Mouse (Mus musculus) brain, adult 2 months (tissue): ENCODE measurements around the gene Bcl2l10.
A peak's percentile ranks its signal among the peaks of the same experiment; 100 is the strongest.

Experiments
- DNase-seq: peaks from one replicate; pipeline ENCODE4 v3.0.0; 2011; ENCODE audit warnings: low read depth, low spot score

Gene Bcl2l10

GRCm38 (mm10) chr9:75347458-75347857 is at the start of gene Bcl2l10:
TSS of gene Bcl2l10 (plus strand) at chr9:75347758.
- DNase-seq: no peak

- peak; percentile 66 for DNase-seq
These were observed 48.2 kb upstream of the Bcl2l10 start for GRCm38 (mm10) chr9:75299342-75299741.

DNA sequence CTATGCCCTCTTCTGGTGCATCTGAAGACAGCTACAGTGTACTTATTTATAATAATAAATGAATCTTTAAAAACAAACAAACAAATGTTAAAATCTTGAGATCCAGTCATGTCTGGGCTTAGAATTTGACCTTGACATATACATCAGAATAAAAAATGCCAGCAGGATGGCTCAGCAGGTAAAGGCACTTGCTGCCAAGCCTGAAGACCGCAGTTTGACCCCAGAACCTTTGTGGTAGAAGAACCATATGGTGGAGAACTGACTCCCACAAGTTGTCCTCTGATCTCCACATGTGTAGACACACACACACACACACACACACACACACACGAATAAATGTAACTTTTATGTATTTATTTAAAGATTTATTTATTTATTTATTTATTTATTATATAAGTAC is 44.5 kb upstream of the Bcl2l10 start:
- DNase-seq: no peak

GRCm38 (mm10) chr9:75303701-75304261 is 43.8 kb upstream of the Bcl2l10 start:
- peak; percentile 72 for DNase-seq

- DNase-seq: no peak
These were observed 43.3 kb upstream of the Bcl2l10 start for GRCm38 (mm10) chr9:75304286-75304685.

DNA sequence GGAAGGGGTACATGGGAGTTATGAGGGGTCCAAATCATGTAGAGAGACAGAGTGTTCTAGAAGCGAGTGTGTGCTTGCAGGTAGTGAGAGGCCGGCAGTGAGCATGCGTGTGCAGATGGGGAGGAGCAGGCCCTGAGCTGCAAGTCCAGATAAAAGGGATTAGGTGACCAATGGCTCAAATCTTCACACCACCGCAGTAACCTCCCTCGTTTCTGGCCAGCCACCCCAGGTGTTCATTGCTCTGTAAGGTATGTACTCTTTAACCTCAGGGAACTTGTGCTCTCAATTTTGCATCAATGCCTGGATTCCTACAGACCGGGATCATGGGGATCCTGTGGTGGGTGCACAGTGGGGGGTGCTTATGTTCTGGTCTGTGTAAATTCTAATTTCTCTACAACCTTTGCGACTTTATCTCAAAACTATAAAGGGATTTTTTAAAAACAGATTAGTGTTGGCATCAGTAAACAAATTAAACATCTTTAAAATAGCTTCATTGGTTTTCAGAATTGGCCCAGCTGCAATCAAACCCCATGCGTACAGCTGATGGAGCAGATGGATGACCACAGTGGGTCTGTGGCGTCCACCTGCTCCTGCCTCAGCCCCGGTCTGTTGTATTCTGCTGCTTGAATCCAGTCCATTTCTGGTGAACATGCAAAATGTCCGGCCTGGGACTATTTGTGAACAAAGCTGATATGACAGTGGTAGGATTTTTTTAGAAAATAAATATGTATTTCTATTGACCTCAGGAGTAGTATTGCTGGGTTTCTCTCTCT is 41.2 kb upstream of the Bcl2l10 start, which contains the start of gene Gnb5:
Gnb5 (plus strand) TSS at position 163 of the 773 bp plus-strand sequence.
- peak; percentile 96 for DNase-seq

DNA sequence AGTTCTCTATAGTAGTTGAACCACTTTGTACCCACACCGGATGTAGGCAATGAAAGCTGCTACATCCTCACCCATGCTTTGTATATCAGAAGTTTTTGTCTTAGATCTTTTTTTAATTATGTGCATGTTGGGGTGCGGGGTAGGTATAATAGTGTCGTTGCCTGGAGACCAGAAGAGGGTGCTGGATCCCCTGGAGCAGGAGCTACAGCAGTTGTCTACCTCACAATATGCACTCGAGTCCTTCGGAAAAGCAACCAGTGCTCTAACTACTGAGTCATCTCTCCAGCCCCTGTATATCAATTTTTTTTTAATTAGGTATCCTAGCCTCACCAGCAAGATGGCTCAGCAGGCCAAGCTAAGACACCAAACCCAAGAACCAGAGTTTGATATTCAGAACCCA is 40.5 kb upstream of the Bcl2l10 start:
- DNase-seq: peak; percentile 64

GRCm38 (mm10) chr9:75308621-75309020 is 38.9 kb upstream of the Bcl2l10 start:
- DNase-seq: no peak

DNA sequence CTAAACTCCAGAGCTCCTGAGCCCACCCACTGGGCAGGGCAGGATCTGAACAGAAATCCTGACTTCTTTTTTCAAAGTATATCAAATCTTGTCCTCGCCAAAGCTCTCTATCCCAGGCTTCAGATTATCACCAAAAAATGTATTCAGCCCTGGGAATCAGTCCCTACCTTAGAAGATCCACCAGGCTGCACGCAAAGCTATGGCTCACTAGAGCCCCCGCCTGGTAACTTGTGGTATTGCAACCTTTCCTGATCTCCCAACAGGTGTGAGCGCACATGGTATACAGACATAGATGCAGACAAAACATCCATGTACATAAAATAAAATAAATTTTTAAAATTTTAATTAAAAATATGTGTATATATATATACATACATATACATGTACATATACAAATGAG is 35.5 kb upstream of the Bcl2l10 start:
- DNase-seq: peak; percentile 87

DNA sequence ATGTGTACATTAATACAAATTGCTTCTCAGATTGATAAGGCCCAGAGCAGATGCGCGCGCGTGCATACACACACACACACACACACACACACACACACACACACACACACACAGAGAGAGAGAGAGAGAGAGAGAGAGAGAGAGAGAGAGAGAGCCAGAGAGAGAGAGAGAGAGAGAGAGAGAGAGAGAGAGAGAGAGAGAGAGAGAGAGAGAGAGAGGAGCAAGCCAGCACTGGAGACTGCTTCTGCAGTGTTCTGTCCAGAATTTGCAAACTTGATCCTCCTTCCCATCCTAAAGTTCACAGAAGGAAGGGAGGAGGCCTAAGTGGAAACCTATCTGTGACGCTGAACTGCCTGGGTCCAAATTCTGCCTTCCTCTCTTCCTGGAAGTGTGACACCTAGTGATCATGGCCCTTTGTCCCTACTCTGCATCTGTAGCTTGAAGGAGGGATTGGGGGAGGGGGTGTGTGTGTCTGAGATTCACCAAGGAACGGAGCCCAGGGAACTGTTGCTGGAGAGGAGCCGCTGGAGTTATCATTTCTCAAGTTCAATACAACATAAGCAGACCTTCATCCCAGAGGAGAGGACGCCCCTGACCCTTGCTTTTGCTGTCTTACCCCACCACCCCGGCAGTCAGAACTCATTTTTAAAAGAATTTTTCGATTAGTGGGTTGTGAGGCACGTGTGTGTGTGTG is 34.3 kb upstream of the Bcl2l10 start:
- peak; percentile 84 for DNase-seq

GRCm38 (mm10) chr9:75313832-75314516 is 33.6 kb upstream of the Bcl2l10 start:
- DNase-seq: peak; percentile 91

GRCm38 (mm10) chr9:75314517-75315105 is 32.9 kb upstream of the Bcl2l10 start:
- peak; percentile 54 for DNase-seq

DNA sequence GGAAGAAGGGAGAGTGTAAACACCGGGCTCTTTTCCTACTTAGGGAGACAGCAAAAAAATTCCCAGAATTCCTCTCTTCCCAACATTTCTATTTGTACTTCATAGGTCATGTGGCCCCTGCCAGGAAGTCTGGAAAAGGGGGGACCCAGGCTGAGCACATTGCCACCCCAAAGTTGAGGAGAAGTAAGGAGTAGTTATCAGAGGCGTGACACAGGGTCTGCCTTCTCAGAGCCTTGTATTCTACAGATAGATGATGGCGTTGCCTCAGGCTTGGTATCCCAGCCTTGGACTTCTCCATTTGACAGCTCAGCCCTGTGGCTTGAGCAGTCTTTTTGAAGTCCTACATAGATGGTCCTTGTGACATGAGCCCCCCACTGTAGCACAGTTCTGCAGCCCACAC is 32.3 kb upstream of the Bcl2l10 start:
- peak; percentile 52 for DNase-seq

DNA sequence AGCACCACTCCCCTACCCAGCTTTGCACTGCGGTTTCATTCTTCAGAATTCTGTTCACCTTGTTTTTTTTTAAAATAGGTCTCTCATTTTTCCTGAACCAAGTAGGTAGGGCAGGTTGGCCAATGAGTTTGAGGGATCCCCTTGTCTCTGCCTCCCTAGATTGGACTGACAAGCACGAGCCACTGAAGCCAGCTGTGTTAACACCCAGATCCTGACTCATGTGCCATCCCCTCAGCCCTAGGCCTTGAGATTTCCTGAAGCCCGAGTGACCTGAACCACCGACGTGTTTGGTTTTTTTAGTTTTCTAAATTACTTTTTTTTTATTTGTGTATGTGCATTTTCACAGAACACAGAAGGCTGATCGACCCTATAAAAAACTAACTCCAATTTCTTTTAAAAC is 30.8 kb upstream of the Bcl2l10 start:
- no peak for DNase-seq

DNA sequence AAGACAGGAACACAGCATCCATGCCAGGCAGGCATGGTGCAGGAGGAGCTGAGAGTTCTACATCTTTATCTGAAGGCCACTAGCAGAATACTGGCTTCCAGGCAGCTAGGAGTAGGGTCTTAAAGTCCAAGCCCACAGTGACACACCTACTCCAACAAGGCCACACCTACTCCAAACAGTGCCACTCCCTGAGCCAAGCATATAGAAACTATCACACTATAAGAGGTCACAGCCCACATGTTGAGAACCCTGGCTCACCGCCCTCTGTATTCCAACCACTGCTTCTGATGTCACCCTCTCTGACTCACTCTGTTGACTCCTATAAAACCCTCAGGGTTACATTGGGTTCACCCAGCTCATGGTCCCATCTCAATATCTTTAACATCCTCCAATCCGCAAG is 29.4 kb upstream of the Bcl2l10 start:
- DNase-seq: no peak

- DNase-seq: peak; percentile 84
These were observed 28.2 kb upstream of the Bcl2l10 start for GRCm38 (mm10) chr9:75319365-75319764.

DNA sequence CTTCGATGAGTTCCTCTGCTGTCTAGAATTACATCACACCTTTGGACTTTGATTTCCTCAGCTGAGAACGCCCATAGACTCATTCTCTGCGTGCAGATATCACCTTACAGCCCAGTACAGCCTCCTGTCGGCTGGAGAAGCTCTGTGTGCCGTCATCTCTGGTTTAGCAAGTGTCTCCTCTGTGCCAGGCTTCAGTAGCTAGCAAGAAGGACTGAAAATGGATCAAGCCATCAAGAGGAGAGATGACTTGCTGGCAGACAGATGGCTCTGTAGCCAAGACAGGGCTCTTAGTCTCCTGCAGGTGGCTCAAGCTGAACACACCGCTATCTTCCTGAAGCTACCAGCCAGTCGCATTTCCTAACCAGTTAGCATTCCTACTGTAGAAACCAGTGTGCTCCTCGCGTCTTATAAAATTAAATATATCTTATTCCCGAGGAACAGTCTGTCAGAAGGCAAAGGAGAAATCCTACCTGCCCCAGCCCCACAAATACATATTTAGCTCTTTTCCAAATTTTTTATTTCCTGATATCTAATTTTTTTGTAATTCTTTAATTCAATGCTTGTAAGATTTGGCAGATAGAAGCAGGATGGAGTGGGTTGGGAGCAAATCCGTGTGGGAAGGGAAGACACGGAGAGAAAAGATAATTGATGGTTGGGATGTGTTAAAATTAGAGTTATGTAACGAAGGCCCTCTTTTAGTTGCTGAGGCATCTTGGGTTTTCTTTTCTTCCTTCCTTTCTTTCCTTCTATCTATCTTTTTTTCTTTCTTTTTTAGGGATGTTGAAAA is 25.3 kb upstream of the Bcl2l10 start:
- peak; percentile 93 for DNase-seq

GRCm38 (mm10) chr9:75328047-75328446 is 19.5 kb upstream of the Bcl2l10 start:
- no peak for DNase-seq

DNA sequence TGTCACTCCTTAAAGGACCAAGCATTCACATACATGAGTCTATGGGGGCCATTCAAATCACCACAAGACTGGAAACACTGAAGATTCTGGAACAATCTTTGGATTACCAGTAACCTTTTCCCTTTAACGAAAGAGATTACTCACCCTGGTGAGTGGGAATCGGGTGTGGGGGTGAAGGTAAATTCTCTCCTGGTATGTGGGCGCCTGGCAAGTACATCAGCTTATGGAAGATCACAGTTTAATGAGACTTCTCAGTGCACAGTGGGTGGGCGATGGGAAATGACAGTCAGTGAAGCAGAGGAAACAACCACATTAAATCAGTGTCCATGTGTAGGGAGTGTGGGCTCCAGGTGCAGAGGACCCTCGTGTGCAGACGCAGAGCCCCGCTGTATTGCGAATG is 16.7 kb upstream of the Bcl2l10 start:
- DNase-seq: peak; percentile 85

DNA sequence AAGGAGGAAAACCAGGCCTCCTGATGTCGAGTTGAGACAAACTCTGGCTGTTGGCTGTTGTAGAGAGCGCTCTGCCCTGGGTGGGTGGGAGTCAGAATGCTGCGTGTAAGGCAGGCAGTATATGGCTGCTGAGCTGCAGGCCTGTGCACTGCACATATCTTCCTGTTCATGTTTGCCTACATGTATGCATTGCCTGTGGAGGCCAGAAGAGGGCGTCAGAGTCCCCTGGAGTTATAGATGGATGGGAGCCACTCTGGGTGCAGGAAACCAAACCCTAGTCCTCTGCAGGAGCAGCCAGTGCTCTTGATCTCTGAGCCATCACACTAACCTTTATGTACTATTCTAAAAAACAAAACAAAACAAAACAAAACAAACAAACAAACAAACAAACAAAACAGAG is 13.1 kb upstream of the Bcl2l10 start:
- DNase-seq: no peak

- peak; percentile 96 for DNase-seq
These were observed 9.5 kb upstream of the Bcl2l10 start for GRCm38 (mm10) chr9:75338016-75338415.
